Mouse (Mus musculus) stomach, embryonic 14.5 days (tissue): Measurements from ENCODE around the gene Wfdc15a. TPM values are rescaled to one million over a fixed set of nuclear protein-coding genes. Genes with fewer than 3 reads are reported as not detected.

Experiments used
- ATAC-seq: fragments of 200-750 bp; cut with Nextera tagmentation; 2 replicates; pipeline ENCODE4 v1.8.0; 2017; ENCODE audit warnings: low read depth, moderate TSS enrichment; ENCODE audit not compliant: insufficient number of reproducible peaks, insufficient read depth, low FRiP score
- H3K27ac ChIP-seq: fragments of 300-500 bp; sonication (generic); 2 replicates; pipeline ENCODE4 v1.5.1; 2014; ENCODE audit warnings: mild to moderate bottlenecking, low read length, moderate library complexity, mixed read lengths
- H3K27me3 ChIP-seq: fragments of 300-500 bp; sonication (generic); 2 replicates; pipeline ENCODE4 v1.6.1; 2014; ENCODE audit warnings: low read length, control low read depth, mixed read lengths; ENCODE audit not compliant: control insufficient read depth, insufficient read depth
- H3K36me3 ChIP-seq: fragments of 300-500 bp; sonication (generic); 2 replicates; pipeline ENCODE4 v1.6.1; 2014; ENCODE audit warnings: mild to moderate bottlenecking, control low read depth, low read length, moderate library complexity, mixed read lengths; ENCODE audit not compliant: control insufficient read depth, insufficient read depth
- H3K4me1 ChIP-seq: fragments of 300-500 bp; sonication (generic); 2 replicates; pipeline ENCODE4 v1.6.1; 2014; ENCODE audit warnings: low read length, control low read depth, mixed read lengths; ENCODE audit not compliant: control insufficient read depth, insufficient read depth
- H3K4me2 ChIP-seq: fragments of 300-500 bp; sonication (generic); replicated peaks from 2 replicates; pipeline ENCODE4 v1.6.1; 2014; ENCODE audit warnings: low read depth, low read length, control low read depth
- H3K4me3 ChIP-seq: fragments of 300-500 bp; sonication (generic); 2 replicates; pipeline ENCODE4 v1.5.1; 2014; ENCODE audit warnings: low read depth, low read length, control low read depth
- H3K9ac ChIP-seq: fragments of 300-500 bp; sonication (generic); replicated peaks from 2 replicates; pipeline ENCODE4 v1.6.1; 2014; ENCODE audit warnings: low read depth, mild to moderate bottlenecking, control low read depth, low read length, moderate library complexity, mixed read lengths
- H3K9me3 ChIP-seq: fragments of 300-500 bp; sonication (generic); 2 replicates; pipeline ENCODE4 v1.6.1; 2016; ENCODE audit warnings: low read depth, low read length, control low read depth; ENCODE audit not compliant: control insufficient read depth
- WGBS: fragments of 180-500 bp; shearing (Covaris S2); extraction: QIAGEN DNeasy Blood & Tissue Kit; methylation state at CpG from one replicate; pipeline ENCODE4 v1.1.7; 2014; 5-methylcytosine and 5-hydroxymethylcytosine counted together
- polyA plus RNA-seq: library from polyadenylated mRNA; unstranded; fragments of >200 nt; fragmentation: Nextera tagmentation; extraction: Ambion mirVana; gene quantifications from 2 replicates; pipeline ENCODE4 v1.2.1, GENCODE M21; 2014

The Wfdc15a gene
- polyA plus RNA-seq, 1 experiment from 2014 or later = not detected

- no peak for ATAC-seq
- Histone ChIP-seq H3K27ac (no peak overlapping the region), H3K4me2 (no peak overlapping the region), H3K9ac (no peak overlapping the region), H3K9me3 (no peaks in the 10 kb centered on the region), H3K4me3 (no peak overlapping the region), H3K36me3 (no peaks in the 10 kb centered on the region), H3K4me1 (peaks cover 3% of the 10 kb centered on the region), H3K27me3 (peaks cover 31% of the 10 kb centered on the region)
- 70% methylated on average over 3 of the region's 3 CpGs for WGBS
These were observed 26.5 kb downstream of the Wfdc15a start for GRCm38 (mm10) chr2:164173394-164173793.

- 0 out of 2 replicates have a peak, but pooled peaks have one; percentile 26 for ATAC-seq
These were observed 29.0 kb downstream of the Wfdc15a start, which contains the start of gene Kcns1 for GRCm38 (mm10) chr2:164170902-164171301. Kcns1 (minus strand) TSS chr2:164171113.

GRCm38 (mm10) chr2:164170326-164170725 lies 29.6 kb downstream of the Wfdc15a start:
- Histone ChIP-seq H3K9ac (no peak overlapping the region), H3K4me2 (peak overlapping the region; percentile 50; the same call in 1 of the 2 replicates), H3K36me3 (no peaks in the 10 kb centered on the region), H3K4me3 (peak overlapping the region; percentile 23; the same call in 1 of the 2 replicates), H3K27me3 (peaks cover 47% of the 10 kb centered on the region), H3K27ac (no peak overlapping the region), H3K4me1 (peaks cover 9% of the 10 kb centered on the region), H3K9me3 (no peaks in the 10 kb centered on the region)
- 5% methylated on average over 11 of the region's 11 CpGs for WGBS
- no peak for ATAC-seq

More at GRCm38 (mm10) chr2:164170902-164171301, 29.0 kb downstream of the Wfdc15a start, which contains the start of gene Kcns1:
- no peak within 1 kb of the TSS for H3K27ac ChIP-seq
- H3K36me3 ChIP-seq = no peaks in the 10 kb centered on the region
- H3K9me3 ChIP-seq = no peaks in the 10 kb centered on the region
- H3K27me3 ChIP-seq = peaks cover 45% of the 10 kb centered on the region
- H3K4me1 ChIP-seq = peaks cover 9% of the 10 kb centered on the region
- peak within 1 kb of the TSS; percentile 23 for H3K4me3 ChIP-seq
- under 1% methylated on average over 28 of the region's 29 CpGs for WGBS
- peak within 1 kb of the TSS; percentile 50 for H3K4me2 ChIP-seq
- H3K9ac ChIP-seq = no peak within 1 kb of the TSS

GRCm38 (mm10) chr2:164168571-164168946 lies 31.4 kb downstream of the Wfdc15a start:
- Histone ChIP-seq H3K4me1 (peaks cover 9% of the 10 kb centered on the region), H3K9ac (no peak overlapping the region), H3K36me3 (no peaks in the 10 kb centered on the region), H3K27ac (no peak overlapping the region), H3K4me3 (peak overlapping the region; percentile 32), H3K4me2 (peak overlapping the region; percentile 55), H3K27me3 (peaks cover 47% of the 10 kb centered on the region), H3K9me3 (no peaks in the 10 kb centered on the region)
- 0 out of 2 replicates have a peak, but pooled peaks have one; percentile 37 for ATAC-seq
- WGBS = 11% methylated on average over 42 of the region's 42 CpGs

- ATAC-seq = no peak; the same call in 1 of the 2 replicates
- WGBS = 9% methylated on average over 83 of the region's 90 CpGs
- Histone ChIP-seq H3K9me3 (no peaks in the 10 kb centered on the region), H3K36me3 (no peaks in the 10 kb centered on the region), H3K27ac (no peak overlapping the region), H3K4me1 (peaks cover 9% of the 10 kb centered on the region), H3K4me2 (peak overlapping the region; percentile 55), H3K9ac (no peak overlapping the region), H3K4me3 (peak overlapping the region; percentile 32), H3K27me3 (peaks cover 47% of the 10 kb centered on the region)
These were observed 32.0 kb downstream of the Wfdc15a start for GRCm38 (mm10) chr2:164167752-164168570.

GRCm38 (mm10) chr2:164164941-164165340 lies 35.0 kb downstream of the Wfdc15a start:
- no peak overlapping the region for H3K4me3 ChIP-seq
- no peak for ATAC-seq
- H3K4me1 ChIP-seq = peaks cover 11% of the 10 kb centered on the region
- H3K27ac ChIP-seq = no peak overlapping the region
- H3K36me3 ChIP-seq = no peaks in the 10 kb centered on the region
- 91% methylated on average over 5 of the region's 5 CpGs for WGBS
- H3K9ac ChIP-seq = no peak overlapping the region
- no peak overlapping the region for H3K4me2 ChIP-seq
- peaks cover 30% of the 10 kb centered on the region for H3K27me3 ChIP-seq
- H3K9me3 ChIP-seq = no peaks in the 10 kb centered on the region

GRCm38 (mm10) chr2:164161515-164162055 lies 38.3 kb downstream of the Wfdc15a start:
- Histone ChIP-seq H3K4me1 (0 out of 2 replicates have a peak, but pooled peaks cover 2% of the 10 kb centered on the region), H3K4me3 (no peak overlapping the region)

GRCm38 (mm10) chr2:164158838-164159237 lies 41.1 kb downstream of the Wfdc15a start:
- Histone ChIP-seq H3K9me3 (no peaks in the 10 kb centered on the region), H3K36me3 (peaks cover under 1% of the 10 kb centered on the region), H3K4me3 (no peak overlapping the region), H3K27me3 (no peaks in the 10 kb centered on the region), H3K4me1 (0 out of 2 replicates have a peak, but pooled peaks cover 2% of the 10 kb centered on the region), H3K4me2 (no peak overlapping the region), H3K27ac (no peak overlapping the region), H3K9ac (no peak overlapping the region)
- no peak for ATAC-seq
- 92% methylated on average over 2 of the region's 2 CpGs for WGBS

More at GRCm38 (mm10) chr2:164161515-164162055, 38.3 kb downstream of the Wfdc15a start:
- Histone ChIP-seq H3K27ac (no peak overlapping the region), H3K9ac (no peak overlapping the region), H3K9me3 (no peaks in the 10 kb centered on the region), H3K36me3 (no peaks in the 10 kb centered on the region), H3K4me2 (no peak overlapping the region), H3K27me3 (0 out of 2 replicates have a peak, but pooled peaks cover 3% of the 10 kb centered on the region)
- no peak for ATAC-seq
- WGBS = 68% methylated on average over 11 of the region's 11 CpGs
